Mouse (Mus musculus) testis, postnatal 10 days (tissue): ENCODE results near the gene Fgfr2.

Experiments
- DNase-seq: peaks from one replicate; pipeline ENCODE4 v3.0.0; 2021; ENCODE audit warnings: low spot score

Gene Fgfr2

GRCm38 (mm10) chr7:130129359-130129960, 2993.7 kb downstream of the Fgfr2 start:
- DNase-seq: no peak

DNA sequence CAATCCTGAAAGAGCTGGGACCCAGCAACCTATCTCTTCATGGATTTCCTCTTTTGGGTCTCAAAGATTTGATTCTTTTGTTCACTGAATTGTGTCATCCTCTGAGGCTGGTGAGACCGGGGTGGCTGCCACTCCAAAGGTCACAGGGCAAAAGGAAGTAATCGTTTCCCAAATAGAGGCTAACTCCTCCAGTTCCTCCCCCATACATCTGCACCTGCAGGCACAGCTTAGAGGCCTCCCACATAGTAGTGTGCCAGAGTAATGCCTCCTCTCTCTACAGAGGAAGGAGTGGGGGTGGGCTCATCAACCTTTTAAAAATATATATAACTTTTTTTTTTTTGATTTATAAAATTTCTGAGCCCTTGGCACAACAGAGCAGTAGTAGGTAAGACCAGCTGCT, 3001.6 kb downstream of the Fgfr2 start:
- DNase-seq: no peak

DNA sequence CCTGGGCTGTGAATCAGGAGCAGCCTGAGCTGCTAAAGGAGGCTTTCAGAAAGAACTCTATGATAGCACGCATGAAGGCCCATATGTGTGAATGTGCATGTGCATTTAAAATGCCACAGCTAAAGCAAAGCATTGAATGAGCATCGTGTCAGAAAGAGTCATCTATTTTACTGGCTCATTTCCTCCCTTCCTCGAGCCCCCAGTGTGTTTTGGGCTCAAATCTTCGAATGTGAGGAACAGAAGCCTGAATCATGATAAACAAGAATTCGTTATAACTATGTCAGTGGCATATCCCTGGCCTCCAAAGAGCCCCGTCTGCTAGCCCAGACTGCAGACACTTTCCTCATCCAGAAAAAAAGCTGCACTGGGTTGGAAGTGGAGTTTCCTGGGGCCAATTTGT, 3003.7 kb downstream of the Fgfr2 start:
- DNase-seq: no peak

DNA sequence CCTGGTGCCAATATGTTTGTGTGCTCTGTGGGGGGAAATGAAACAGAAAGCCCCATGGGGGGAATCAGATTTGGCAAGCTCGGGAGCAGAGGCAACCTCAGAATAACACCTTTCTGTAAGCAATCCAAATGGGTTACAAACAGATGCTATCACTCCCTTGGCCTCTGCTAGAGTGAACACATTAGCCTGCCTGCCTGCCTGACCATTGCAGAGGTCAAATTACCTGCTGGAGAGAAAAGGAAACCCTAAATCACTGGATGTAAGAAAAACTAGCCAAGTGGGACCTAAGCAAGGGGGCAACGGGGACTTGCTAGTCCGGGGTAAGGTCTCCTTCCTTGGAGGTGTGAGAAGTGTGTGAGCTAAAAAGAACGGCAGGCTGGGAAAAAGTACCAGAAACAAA, 3004.4 kb downstream of the Fgfr2 start:
- no peak for DNase-seq

- DNase-seq: no peak
These were observed 3005.6 kb downstream of the Fgfr2 start for GRCm38 (mm10) chr7:130117466-130118123.

DNA sequence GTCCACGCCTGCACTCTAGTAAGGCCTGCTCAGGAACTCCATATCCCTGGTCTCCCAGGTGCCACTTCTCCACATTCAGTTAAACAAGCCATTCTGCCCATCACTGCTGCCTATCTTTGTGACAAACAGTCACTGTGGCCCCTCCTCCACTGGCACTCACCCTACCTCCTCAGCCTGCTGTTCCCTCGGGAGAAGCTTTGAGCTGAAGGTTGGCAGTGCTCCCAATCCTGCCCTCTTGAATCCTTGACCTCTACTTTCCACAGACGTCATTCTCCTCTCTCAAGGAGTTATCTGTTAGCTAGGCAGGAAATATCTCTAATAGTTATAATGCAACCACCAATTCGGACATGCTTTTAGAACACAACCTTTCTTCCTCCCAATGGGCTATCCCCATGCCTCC, 3008.7 kb downstream of the Fgfr2 start:
- no peak for DNase-seq
